Mouse (Mus musculus): ENCODE data around the gene Scgb2b11. TPM values are rescaled to one million over a fixed set of nuclear protein-coding genes. Genes with fewer than 3 reads are reported as not detected.
"Not testable (repeated sequence)": the region's sequence is repeated elsewhere in the genome, so short reads cannot be mapped to it uniquely, and the experiment has no call there.

The Scgb2b11 gene
- not detected in 2 replicates for total RNA-seq (2021)
- long read RNA-seq, experiment 1, result 0 reads
- long read RNA-seq, experiment 2, result 0 reads

DNA sequence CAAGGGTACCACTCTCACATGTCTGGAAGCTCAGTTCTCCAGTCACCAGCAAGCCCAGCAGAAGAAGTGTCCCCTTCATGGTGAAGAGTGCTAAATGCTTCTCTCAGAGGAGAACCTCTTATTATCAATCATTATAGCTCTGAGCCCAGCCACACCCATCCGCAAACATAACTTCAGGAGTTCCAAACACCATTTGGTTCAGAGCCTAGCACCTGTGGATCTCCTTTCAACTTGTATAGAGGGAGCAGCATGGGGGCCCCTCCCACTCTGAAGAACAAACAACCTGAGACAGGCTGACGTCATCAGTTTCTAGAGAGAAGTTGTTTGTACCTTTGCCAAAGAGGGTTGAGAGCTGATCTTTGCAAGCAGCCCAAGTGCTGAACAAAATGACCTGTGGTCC is at the start of gene Scgb2b11:
TSS of gene Scgb2b11 (minus strand) at position 101 of the 400 bp plus-strand sequence.
- DNase-seq, result not testable (repeated sequence)

DNA sequence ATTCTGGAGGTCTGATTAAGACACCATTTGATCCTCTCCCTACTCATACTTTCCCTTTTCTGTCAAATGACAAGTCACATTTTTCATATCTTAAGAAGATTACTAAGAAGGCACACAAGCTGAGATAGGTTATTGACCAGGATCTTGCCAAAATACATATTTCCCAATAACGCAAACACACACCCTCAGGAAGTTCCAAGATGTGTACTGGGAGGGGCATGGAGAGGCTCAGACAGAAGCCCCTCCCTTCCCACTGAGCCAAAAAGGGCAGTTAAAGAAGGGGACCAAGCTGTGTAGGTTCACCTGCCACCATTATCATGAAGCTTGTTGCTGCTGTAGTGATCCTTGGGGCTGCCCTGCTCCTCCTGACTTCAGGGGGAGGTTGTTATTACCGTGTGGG is 11.6 kb upstream of the Scgb2b11 start, which contains the start of gene Scgb1b11:
TSS of gene Scgb1b11 (plus strand) at position 301 of the 400 bp plus-strand sequence.
- not testable (repeated sequence) for DNase-seq

Other genes starting within 250 kb of the Scgb2b11 start
- not detected in 2 replicates for gene Scgb1b10, start 110.3 kb downstream of the Scgb2b11 start, total RNA-seq (2021)
- gene Scgb1b11, start 11.7 kb upstream of the Scgb2b11 start, total RNA-seq (2021), result not detected in 2 replicates
- not detected in 2 replicates for gene Scgb2b12, start 116.1 kb upstream of the Scgb2b11 start, total RNA-seq (2021)
- not detected in 2 replicates for gene Scgb1b12, start 123.0 kb upstream of the Scgb2b11 start, total RNA-seq (2021)
- gene Scgb1b29, start 230.4 kb upstream of the Scgb2b11 start, total RNA-seq (2021), result not detected in 2 replicates

Data from adrenal gland, postnatal 14 days (tissue).